Mouse (Mus musculus): ENCODE data around the gene Noxo1.
"Not testable (repeated sequence)": the region's sequence is repeated elsewhere in the genome, so short reads cannot be mapped to it uniquely, and the experiment has no call there.

Noxo1 gene

GRCm38 (mm10) chr17:24719494-24720222, 23.6 kb downstream of the Noxo1 start:
- in situ Hi-C loops (cut with MseI, MboI): no loop called here

GRCm38 (mm10) chr17:24720616-24721015, 24.6 kb downstream of the Noxo1 start:
- in situ Hi-C loops (cut with MseI, MboI): not testable (repeated sequence)

DNA sequence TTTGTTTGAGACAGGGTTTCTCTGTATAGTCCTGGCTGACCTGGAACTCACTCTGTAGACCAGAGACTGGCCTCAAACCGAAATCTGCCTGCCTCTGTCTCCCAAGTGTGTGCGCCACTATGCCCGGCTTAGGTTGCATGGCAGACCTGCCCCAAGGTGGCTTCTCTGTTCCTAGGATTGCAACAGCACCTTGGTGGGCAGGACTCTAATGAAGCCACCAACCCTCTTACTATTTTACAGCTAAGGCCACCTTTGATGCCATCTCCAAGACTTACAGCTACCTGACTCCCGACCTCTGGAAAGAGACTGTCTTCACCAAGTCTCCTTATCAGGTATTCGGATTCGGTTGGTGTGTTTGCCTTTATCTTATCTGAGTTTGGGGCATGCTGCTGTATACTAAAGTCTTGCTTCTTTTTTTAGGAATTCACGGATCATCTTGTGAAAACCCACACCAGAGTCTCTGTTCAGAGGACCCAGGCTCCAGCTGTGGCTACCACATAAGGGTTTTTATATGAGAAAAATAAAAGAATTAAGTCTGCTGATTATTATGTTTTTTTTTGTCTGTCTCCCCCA, 25.4 kb downstream of the Noxo1 start:
- in situ Hi-C loops (cut with MseI, MboI): not testable (repeated sequence)

GRCm38 (mm10) chr17:24722220-24722924, 26.3 kb downstream of the Noxo1 start:
- in situ Hi-C loops (cut with MseI, MboI): no loop called here

DNA sequence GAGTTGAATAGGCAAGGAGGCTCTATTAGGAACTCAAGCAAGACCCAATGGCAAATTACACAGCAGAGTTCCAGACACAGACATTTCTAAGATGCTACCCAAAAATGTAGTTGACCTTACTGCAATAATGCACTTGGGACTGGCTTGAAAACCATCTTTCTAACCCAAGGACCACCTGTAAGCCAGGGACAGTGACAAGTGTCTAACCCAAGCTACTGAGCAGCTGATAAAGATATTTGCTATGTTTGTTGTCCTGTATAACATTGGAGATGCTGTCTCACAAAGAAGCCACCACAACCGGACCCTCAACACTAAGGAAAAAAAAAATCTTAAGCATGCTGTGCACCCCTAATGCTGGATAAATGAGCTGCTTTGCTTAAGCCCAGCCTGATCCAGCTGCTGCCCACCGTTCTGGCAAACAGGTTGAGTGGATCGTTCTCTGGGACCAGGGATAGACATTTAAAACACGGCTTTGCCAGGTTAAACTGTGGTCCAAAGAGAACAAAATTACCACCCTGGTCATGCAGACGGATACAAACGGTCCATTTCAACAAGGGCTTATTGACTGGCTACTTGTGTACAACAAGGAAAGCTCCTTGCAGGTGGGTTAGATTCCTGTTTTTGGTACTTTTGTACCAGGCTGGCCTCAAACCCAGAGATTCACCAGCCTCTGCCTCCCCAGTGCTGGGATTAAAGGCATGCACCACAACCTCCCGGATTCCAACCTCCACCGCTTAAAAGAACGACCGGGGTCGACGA, 27.3 kb downstream of the Noxo1 start:
- in situ Hi-C loops (cut with MseI, MboI): no loop called here

GRCm38 (mm10) chr17:24723881-24724180, 27.8 kb downstream of the Noxo1 start:
- in situ Hi-C loops (cut with MseI, MboI): no loop called here

- in situ Hi-C loops (cut with MseI, MboI): no loop called here
Observed at GRCm38 (mm10) chr17:24724184-24724583, 28.1 kb downstream of the Noxo1 start, which contains the start of gene Ndufb10. Gene Ndufb10, minus strand, starts transcription at chr17:24724478.

- in situ Hi-C loops (cut with MseI, MboI): no loop called here
Observed at GRCm38 (mm10) chr17:24725637-24726390, 29.8 kb downstream of the Noxo1 start.

DNA sequence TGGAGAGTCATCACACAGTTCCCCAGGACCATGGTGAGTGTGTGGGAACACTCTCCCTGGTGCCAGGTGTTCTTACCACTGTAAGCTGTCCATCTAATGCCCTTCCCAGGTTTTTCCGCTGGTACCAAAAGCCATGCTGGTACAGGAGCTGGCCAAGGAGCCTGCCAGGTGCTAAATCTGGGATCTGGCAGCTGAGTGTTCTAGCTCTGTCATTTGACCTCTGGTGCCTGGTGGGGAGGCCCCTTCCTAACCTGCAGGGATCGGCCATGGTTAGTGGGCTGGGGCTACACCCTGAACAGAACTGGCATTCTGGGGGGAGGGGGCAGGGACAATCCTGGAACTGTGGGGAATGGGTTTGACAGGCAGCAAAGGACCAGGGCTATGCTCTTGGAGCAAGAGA, 31.6 kb downstream of the Noxo1 start, which contains the start of gene Rpl3l:
Rpl3l (plus strand) TSS at position 203 of the 400 bp plus-strand sequence.
- in situ Hi-C loops (cut with MseI, MboI): no loop called here

- in situ Hi-C loops (cut with MseI, MboI): no loop called here
Observed at GRCm38 (mm10) chr17:24728184-24728583, 32.1 kb downstream of the Noxo1 start.

DNA sequence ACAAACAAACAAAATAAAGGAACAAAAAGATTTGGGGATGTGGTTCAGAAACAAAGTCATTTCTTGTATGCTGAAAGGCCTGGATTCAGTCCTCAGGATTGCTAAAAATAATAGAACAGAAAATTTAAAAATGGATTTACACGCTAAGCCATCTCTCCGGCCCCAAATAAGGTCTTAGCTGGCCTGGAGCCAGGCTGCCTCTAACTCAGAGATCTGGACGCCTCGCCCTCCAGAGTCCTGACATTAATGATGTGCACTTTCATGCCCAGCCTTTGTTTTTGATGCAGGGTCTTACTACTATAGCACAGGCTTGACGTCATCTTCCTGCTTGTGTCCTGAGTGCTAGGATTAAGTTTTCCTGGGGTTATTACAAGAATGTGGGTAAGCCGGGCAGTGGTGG, 33.0 kb downstream of the Noxo1 start:
- in situ Hi-C loops (cut with MseI, MboI): no loop called here

- in situ Hi-C loops (cut with MseI, MboI): no loop called here
Observed at GRCm38 (mm10) chr17:24730787-24731186, 34.8 kb downstream of the Noxo1 start.

DNA sequence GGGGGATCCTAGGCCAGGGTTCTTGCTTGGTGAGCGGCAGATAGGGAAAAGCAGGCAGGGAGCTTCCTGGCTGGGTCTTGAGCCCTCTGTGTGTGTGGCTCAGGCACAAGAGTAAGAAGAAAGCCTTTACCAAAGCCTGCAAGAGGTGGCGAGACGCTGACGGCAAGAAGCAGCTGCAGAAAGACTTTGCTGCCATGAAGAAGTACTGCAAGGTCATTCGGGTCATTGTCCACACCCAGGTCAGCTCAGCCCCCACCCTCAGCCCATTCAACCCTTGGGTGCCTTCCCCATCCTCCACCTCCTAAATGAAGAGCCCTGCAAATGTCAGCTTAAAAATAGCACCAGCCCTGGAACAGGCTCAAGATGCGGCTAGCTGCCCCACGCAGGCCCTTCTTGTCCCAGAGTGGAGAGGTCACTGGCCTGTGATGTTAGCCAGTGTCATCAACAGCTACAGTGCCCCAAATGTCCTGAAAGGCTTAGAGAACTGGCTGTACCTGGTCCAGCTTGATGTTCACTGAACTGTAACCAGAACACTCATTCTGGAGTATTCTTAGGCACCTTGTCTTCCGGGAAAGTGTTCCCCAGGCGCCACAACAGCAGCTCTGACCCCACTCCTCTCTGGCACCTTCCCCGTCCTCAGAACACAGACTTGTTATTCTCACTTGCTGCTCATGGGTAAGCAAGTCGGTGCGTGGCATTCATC, 36.4 kb downstream of the Noxo1 start:
- in situ Hi-C loops (cut with MseI, MboI): no loop called here

- in situ Hi-C loops (cut with MseI, MboI): no loop called here
Observed at GRCm38 (mm10) chr17:24733434-24734050, 37.5 kb downstream of the Noxo1 start.

- in situ Hi-C loops (cut with MseI, MboI): no loop called here
Observed at GRCm38 (mm10) chr17:24734513-24734912, 38.5 kb downstream of the Noxo1 start.

DNA sequence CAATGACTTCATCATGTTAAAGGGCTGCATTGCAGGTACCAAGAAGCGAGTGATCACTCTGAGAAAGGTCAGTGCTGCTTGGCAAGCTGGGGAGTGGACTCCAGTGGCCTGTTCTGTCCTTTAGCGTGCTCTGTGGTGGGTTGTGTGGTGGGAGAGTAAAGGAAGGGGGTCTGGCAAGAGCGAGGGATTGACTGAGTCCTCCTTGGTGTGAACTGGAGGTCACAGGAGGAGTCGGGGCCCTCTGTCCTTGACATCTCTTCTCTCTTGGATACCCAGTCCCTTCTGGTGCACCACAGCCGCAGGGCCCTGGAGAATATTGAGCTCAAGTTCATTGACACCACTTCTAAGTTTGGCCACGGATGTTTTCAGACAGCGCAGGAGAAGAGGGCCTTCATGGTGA, 39.4 kb downstream of the Noxo1 start:
- in situ Hi-C loops (cut with MseI, MboI): no loop called here

DNA sequence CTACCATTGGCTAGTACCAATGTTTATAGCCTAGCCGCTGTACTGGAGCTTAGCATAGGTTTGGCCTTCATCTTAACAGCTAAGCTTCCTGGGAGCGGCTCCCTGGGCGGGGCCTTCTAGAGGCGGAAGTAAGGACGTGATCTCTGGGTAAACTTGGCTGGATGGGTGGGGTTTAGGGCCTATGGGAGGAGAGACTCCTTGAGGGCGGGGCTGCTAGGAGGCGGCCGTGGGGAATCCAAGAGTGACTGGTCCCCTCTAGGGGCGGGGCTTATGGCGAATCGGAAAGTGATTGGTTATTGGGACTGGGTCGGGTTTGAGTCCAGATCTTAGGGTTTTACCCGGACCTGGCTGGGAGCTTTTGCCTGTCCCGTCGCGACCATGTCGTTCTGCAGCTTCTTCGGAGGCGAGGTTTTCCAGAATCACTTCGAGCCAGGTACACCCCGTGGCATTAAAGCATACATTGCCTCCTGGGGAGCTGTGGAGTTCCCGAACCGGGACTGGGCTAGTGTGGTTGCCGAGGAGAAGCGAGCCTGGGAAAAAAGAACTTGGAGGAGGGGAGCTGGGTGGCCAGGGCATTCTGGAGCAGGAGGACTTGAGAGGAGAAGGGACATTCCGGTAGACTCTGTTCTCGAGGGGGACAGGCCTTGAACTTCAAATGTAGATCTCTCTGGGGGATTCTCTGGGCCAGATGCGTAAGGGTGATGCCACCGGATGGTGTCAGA, 40.5 kb downstream of the Noxo1 start, which contains the start of gene Msrb1:
Msrb1 (plus strand) TSS at position 313 of the 722 bp plus-strand sequence.
- in situ Hi-C loops (cut with MseI, MboI): no loop called here

DNA sequence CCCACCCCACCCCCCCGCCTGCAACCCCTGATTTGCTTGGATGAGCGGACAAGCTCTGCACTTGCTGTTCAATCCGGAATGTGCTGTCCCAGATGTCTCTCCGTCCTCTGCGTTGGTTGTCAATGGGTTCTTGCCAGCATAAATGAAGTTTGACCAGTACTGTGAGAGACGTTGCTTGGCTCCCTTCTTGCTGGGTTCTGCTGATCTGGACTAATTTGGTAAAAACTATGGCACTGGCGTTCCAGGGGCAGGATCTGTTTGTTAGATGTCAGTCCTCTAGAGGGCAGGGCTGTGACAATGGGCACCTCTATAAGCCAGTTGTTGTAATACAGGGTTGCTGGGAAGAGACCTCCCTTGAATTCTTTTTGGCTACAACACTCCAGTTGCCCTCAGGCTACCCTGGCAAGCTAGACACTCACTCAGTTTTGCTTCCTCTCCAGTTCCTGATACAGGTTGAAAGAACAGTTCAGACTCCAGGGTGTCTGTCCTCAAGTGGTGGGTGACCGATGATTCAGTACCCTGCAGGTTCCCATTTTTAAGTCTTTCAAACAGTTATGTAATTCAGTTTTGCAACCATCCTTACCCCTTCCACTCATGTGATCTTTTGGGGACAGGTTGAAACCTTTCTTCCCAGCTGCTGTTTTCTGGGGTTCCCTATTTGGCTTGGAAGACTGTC, 41.2 kb downstream of the Noxo1 start:
- in situ Hi-C loops (cut with MseI, MboI): no loop called here

DNA sequence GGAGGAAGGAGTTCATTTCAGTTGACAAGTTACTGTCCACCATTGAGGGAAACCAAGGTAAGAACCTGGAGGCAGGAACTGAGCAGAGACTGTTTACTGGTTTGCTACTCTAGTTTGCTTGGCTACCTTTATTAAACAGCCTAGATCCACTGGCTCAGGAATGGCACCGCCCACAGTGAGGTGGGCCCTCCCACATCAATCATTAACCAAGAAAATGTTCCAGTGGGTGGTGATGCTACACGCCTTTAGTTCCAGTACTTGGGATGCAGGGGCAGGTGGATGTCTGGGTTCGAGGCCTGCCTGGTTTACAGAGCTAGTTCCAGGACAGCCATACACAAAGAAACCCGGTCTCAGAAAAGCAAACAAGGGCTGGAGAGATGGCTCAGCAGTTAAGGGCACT, 42.2 kb downstream of the Noxo1 start:
- in situ Hi-C loops (cut with MseI, MboI): no loop called here
